Mouse (Mus musculus) ES-E14 (cell line): ENCODE measurements around the gene Dlx3. TPM values are rescaled to one million over a fixed set of nuclear protein-coding genes. Genes with fewer than 3 reads are reported as not detected.

ENCODE experiments used
- DNase-seq: peaks from one replicate; pipeline ENCODE4 v3.0.0-alpha.2; 2013; ENCODE audit warnings: low read depth, low spot score
- H3K27ac ChIP-seq: 2 replicates; pipeline ENCODE4 v1.5.1; 2012; ENCODE audit warnings: low read depth, mild to moderate bottlenecking, low read length, moderate library complexity, mixed read lengths; ENCODE audit not compliant: poor library complexity, insufficient read depth, severe bottlenecking
- H3K36me3 ChIP-seq: 2 replicates; pipeline ENCODE4 v1.6.1; 2012; ENCODE audit warnings: mild to moderate bottlenecking, low read length, moderate library complexity, mixed read lengths; ENCODE audit not compliant: control insufficient read depth, poor library complexity, insufficient read depth, severe bottlenecking
- H3K4me1 ChIP-seq, 2 experiments: fragments of 150-350 bp in 1 of 2; sonication (generic) in 1 of 2; 2 replicates each; pipeline ENCODE4 v1.6.1; 2012; ENCODE audit warnings: low read length in 2 of 2, mild to moderate bottlenecking in 1 of 2, mixed read lengths in 1 of 2; ENCODE audit not compliant: control insufficient read depth in 2 of 2, insufficient read depth in 2 of 2, poor library complexity in 1 of 2
- H3K4me3 ChIP-seq, 2 experiments: fragments of 150-350 bp in 1 of 2; sonication (generic) in 1 of 2; 2 replicates each; pipeline ENCODE4 v1.5.1; 2012; ENCODE audit warnings: low read length in 2 of 2, low read depth in 1 of 2, mild to moderate bottlenecking in 1 of 2, mixed read lengths in 1 of 2; ENCODE audit not compliant: insufficient read depth in 1 of 2, poor library complexity in 1 of 2, severe bottlenecking in 1 of 2
- H3K9ac ChIP-seq: 2 replicates; pipeline ENCODE4 v1.6.1; 2012; ENCODE audit warnings: low read depth, mild to moderate bottlenecking, low read length, mixed read lengths; ENCODE audit not compliant: poor library complexity, insufficient read depth, severe bottlenecking
- H3K9me3 ChIP-seq: fragments of 150-350 bp; sonication (generic); 2 replicates; pipeline ENCODE4 v1.6.1; 2012; ENCODE audit warnings: low read depth, mild to moderate bottlenecking, low read length; ENCODE audit not compliant: control insufficient read depth, insufficient read depth
- CHD2 ChIP-seq: IDR thresholded peaks from 2 replicates; pipeline ENCODE4 v1.6.1; 2014; ENCODE audit warnings: mild to moderate bottlenecking, low read depth, low read length, inconsistent platforms
- HCFC1 ChIP-seq: IDR thresholded peaks from 2 replicates; pipeline ENCODE4 v1.6.1; 2012; ENCODE audit warnings: low read length, inconsistent platforms, borderline replicate concordance; ENCODE audit not compliant: insufficient read depth
- MAFK ChIP-seq: IDR thresholded peaks from 2 replicates; pipeline ENCODE4 v1.6.1; 2014; ENCODE audit warnings: mild to moderate bottlenecking, low read depth, low read length, inconsistent platforms; ENCODE audit not compliant: insufficient read depth
- ZC3H11A ChIP-seq: IDR thresholded peaks from 2 replicates; pipeline ENCODE4 v1.6.1; 2012; ENCODE audit warnings: low read depth, mild to moderate bottlenecking, inconsistent platforms, low read length, borderline replicate concordance
- ZNF384 ChIP-seq: IDR thresholded peaks from 2 replicates; pipeline ENCODE4 v1.6.1; 2012; ENCODE audit warnings: low read depth, low read length, inconsistent platforms
- in situ Hi-C, 2 experiments: fragments of 600-800 bp; cut with MboI; formaldehyde crosslinking; loops; one replicate each; pipeline ENCODE4 v1.15.1; 2025; ENCODE audit warnings: low sequenced_read_pairs in 2 of 2, inconsistent platforms in 1 of 2; ENCODE audit not compliant: unreplicated experiment in 2 of 2
- total RNA-seq: library from RNA; depleted of rRNA; stranded (reverse); fragments of 300-350 nt; gene quantifications from 2 replicates; pipeline ENCODE4 v1.2.3, GENCODE M21; 2012

The Dlx3 gene
- total RNA-seq, 1 experiment: 0.54 TPM

GRCm38 (mm10) chr11:95076536-95077111 is 43.3 kb upstream of the Dlx3 start, which contains the start of gene Itga3:
Gene Itga3, minus strand, starts transcription at chr11:95076801.
- TF ChIP-seq CHD2: no peak
- Histone ChIP-seq H3K27ac (no peak within 1 kb of the TSS), H3K4me3 (peak within 1 kb of the TSS; percentile 72 to 85), H3K9me3 (no peaks in the 10 kb centered on the region), H3K4me1 (peaks cover 11 to 34% of the 10 kb centered on the region in 2 experiments; a peak in 3 of 4 replicates), H3K36me3 (no peaks in the 10 kb centered on the region), H3K9ac (peak within 1 kb of the TSS; percentile 65)
- in situ Hi-C loops: no loop called here
- DNase-seq: peak; percentile 87

GRCm38 (mm10) chr11:95077956-95078355 is 42.0 kb upstream of the Dlx3 start:
- in situ Hi-C loops: no loop called here
- Histone ChIP-seq H3K36me3 (no peaks in the 10 kb centered on the region), H3K9me3 (no peaks in the 10 kb centered on the region), H3K9ac (no peak overlapping the region), H3K27ac (no peak overlapping the region), H3K4me1 (peaks cover 11 to 22% of the 10 kb centered on the region in 2 experiments; a peak in 3 of 4 replicates), H3K4me3 (no peak overlapping the region)
- DNase-seq: no peak
- no peak for TF ChIP-seq HCFC1
- TF ChIP-seq ZNF384: no peak
- TF ChIP-seq CHD2: no peak

GRCm38 (mm10) chr11:95079256-95079875 is 40.6 kb upstream of the Dlx3 start:
- in situ Hi-C loops: no loop called here
- no peak overlapping the region for H3K27ac ChIP-seq
- no peak for TF ChIP-seq CHD2
- TF ChIP-seq HCFC1: no peak
- TF ChIP-seq ZC3H11A: no peak
- TF ChIP-seq ZNF384: no peak
- no peak for TF ChIP-seq MAFK
- H3K4me1 ChIP-seq: peaks cover 12 to 24% of the 10 kb centered on the region in 2 experiments; a peak in 3 of 4 replicates
- no peaks in the 10 kb centered on the region for H3K9me3 ChIP-seq
- DNase-seq: no peak
- no peaks in the 10 kb centered on the region for H3K36me3 ChIP-seq
- H3K4me3 ChIP-seq: no peak overlapping the region
- no peak overlapping the region for H3K9ac ChIP-seq

GRCm38 (mm10) chr11:95080783-95081182 is 39.1 kb upstream of the Dlx3 start:
- in situ Hi-C loops: no loop called here
- TF ChIP-seq MAFK (no peak), HCFC1 (no peak), CHD2 (no peak), ZC3H11A (no peak), ZNF384 (no peak)
- H3K4me1 ChIP-seq: peaks cover 11 to 22% of the 10 kb centered on the region in 2 experiments; a peak in 3 of 4 replicates
- DNase-seq: no peak
- H3K9me3 ChIP-seq: no peaks in the 10 kb centered on the region
- H3K27ac ChIP-seq: no peak overlapping the region
- no peak overlapping the region for H3K9ac ChIP-seq
- no peaks in the 10 kb centered on the region for H3K36me3 ChIP-seq
- H3K4me3 ChIP-seq: no peak overlapping the region
